Mouse (Mus musculus): ENCODE measurements around the gene Cd8b1. TPM values are rescaled to one million over a fixed set of nuclear protein-coding genes. Genes with fewer than 3 reads are reported as not detected.
"Not testable (repeated sequence)": the region's sequence is repeated elsewhere in the genome, so short reads cannot be mapped to it uniquely, and the experiment has no call there.

The Cd8b1 gene
- polyA plus RNA-seq (2012; ENCODE audit: insufficient read depth, insufficient read length, missing spikeins), result 0.75 TPM in 1 of 2 replicates, not detected in the other

GRCm38 (mm10) chr6:71322491-71322921, at the start of gene Cd8b1:
TSS of gene Cd8b1 (plus strand) at chr6:71322788.
- H3K4me1 ChIP-seq (ENCODE audit: control insufficient read depth, insufficient read depth, insufficient read length, low read length), result no peaks in the 10 kb centered on the region
- no peak within 1 kb of the TSS for H3K27ac ChIP-seq (replicated peaks; ENCODE audit: low read depth, low read length)
- no peak within 1 kb of the TSS for H3K4me3 ChIP-seq (ENCODE audit: insufficient read depth, low read depth, low read length)

GRCm38 (mm10) chr6:71273715-71274114, 48.9 kb upstream of the Cd8b1 start:
- no peak overlapping the region for H3K27ac ChIP-seq (replicated peaks; ENCODE audit: low read depth, low read length)

GRCm38 (mm10) chr6:71274621-71275020, 48.0 kb upstream of the Cd8b1 start:
- Histone ChIP-seq H3K27ac (replicated peaks; ENCODE audit: low read depth, low read length) (no peak overlapping the region), H3K4me3 (ENCODE audit: insufficient read depth, low read depth, low read length) (no peak overlapping the region), H3K4me1 (ENCODE audit: control insufficient read depth, insufficient read depth, insufficient read length, low read length) (peaks cover 11% of the 10 kb centered on the region; the same call in 1 of the 2 replicates)

More at GRCm38 (mm10) chr6:71273715-71274114, 48.9 kb upstream of the Cd8b1 start:
- no peak overlapping the region for H3K4me3 ChIP-seq (ENCODE audit: insufficient read depth, low read depth, low read length)
- H3K4me1 ChIP-seq (ENCODE audit: control insufficient read depth, insufficient read depth, insufficient read length, low read length), result peaks cover 11% of the 10 kb centered on the region; the same call in 1 of the 2 replicates

GRCm38 (mm10) chr6:71279418-71279817, 43.2 kb upstream of the Cd8b1 start:
- no peak overlapping the region for H3K4me3 ChIP-seq (ENCODE audit: insufficient read depth, low read depth, low read length)
- no peak overlapping the region for H3K27ac ChIP-seq (replicated peaks; ENCODE audit: low read depth, low read length)
- H3K4me1 ChIP-seq (ENCODE audit: control insufficient read depth, insufficient read depth, insufficient read length, low read length), result peaks cover 2% of the 10 kb centered on the region; the same call in 1 of the 2 replicates

GRCm38 (mm10) chr6:71293509-71293908, 29.1 kb upstream of the Cd8b1 start:
- Histone ChIP-seq H3K4me1 (ENCODE audit: control insufficient read depth, insufficient read depth, insufficient read length, low read length) (no peaks in the 10 kb centered on the region), H3K27ac (replicated peaks; ENCODE audit: low read depth, low read length) (no peak overlapping the region)

GRCm38 (mm10) chr6:71295303-71295702, 27.3 kb upstream of the Cd8b1 start:
- Histone ChIP-seq H3K27ac (replicated peaks; ENCODE audit: low read depth, low read length) (no peak overlapping the region), H3K4me3 (ENCODE audit: insufficient read depth, low read depth, low read length) (no peak overlapping the region), H3K4me1 (ENCODE audit: control insufficient read depth, insufficient read depth, insufficient read length, low read length) (no peaks in the 10 kb centered on the region)

More at GRCm38 (mm10) chr6:71293509-71293908, 29.1 kb upstream of the Cd8b1 start:
- H3K4me3 ChIP-seq (ENCODE audit: insufficient read depth, low read depth, low read length), result no peak overlapping the region

- H3K27ac ChIP-seq (replicated peaks; ENCODE audit: low read depth, low read length), result no peak overlapping the region
- H3K4me1 ChIP-seq (ENCODE audit: control insufficient read depth, insufficient read depth, insufficient read length, low read length), result no peaks in the 10 kb centered on the region
- H3K4me3 ChIP-seq (ENCODE audit: insufficient read depth, low read depth, low read length), result no peak overlapping the region
Observed at GRCm38 (mm10) chr6:71298051-71298450, 24.5 kb upstream of the Cd8b1 start.

- no peak overlapping the region for H3K4me3 ChIP-seq (ENCODE audit: insufficient read depth, low read depth, low read length)
- H3K27ac ChIP-seq (replicated peaks; ENCODE audit: low read depth, low read length), result no peak overlapping the region
- H3K4me1 ChIP-seq (ENCODE audit: control insufficient read depth, insufficient read depth, insufficient read length, low read length), result no peaks in the 10 kb centered on the region
Observed at GRCm38 (mm10) chr6:71298751-71299150, 23.8 kb upstream of the Cd8b1 start.

- Histone ChIP-seq H3K4me1 (ENCODE audit: control insufficient read depth, insufficient read depth, insufficient read length, low read length) (no peaks in the 10 kb centered on the region), H3K4me3 (ENCODE audit: insufficient read depth, low read depth, low read length) (no peak overlapping the region), H3K27ac (replicated peaks; ENCODE audit: low read depth, low read length) (no peak overlapping the region)
Observed at GRCm38 (mm10) chr6:71302097-71302731, 20.4 kb upstream of the Cd8b1 start.

GRCm38 (mm10) chr6:71307486-71307885, 15.1 kb upstream of the Cd8b1 start:
- Histone ChIP-seq H3K4me1 (ENCODE audit: control insufficient read depth, insufficient read depth, insufficient read length, low read length) (no peaks in the 10 kb centered on the region), H3K4me3 (ENCODE audit: insufficient read depth, low read depth, low read length) (no peak overlapping the region), H3K27ac (replicated peaks; ENCODE audit: low read depth, low read length) (no peak overlapping the region)

GRCm38 (mm10) chr6:71321826-71322283, 733 bp upstream of the Cd8b1 start, which contains the start of gene Smyd1:
TSS of gene Smyd1 (minus strand) at chr6:71322233.
- H3K4me3 ChIP-seq (ENCODE audit: insufficient read depth, low read depth, low read length), result no peak within 1 kb of the TSS
- no peak within 1 kb of the TSS for H3K27ac ChIP-seq (replicated peaks; ENCODE audit: low read depth, low read length)
- H3K4me1 ChIP-seq (ENCODE audit: control insufficient read depth, insufficient read depth, insufficient read length, low read length), result no peaks in the 10 kb centered on the region

- Histone ChIP-seq H3K27ac (replicated peaks; ENCODE audit: low read depth, low read length) (no peak overlapping the region), H3K4me3 (ENCODE audit: insufficient read depth, low read depth, low read length) (no peak overlapping the region), H3K4me1 (ENCODE audit: control insufficient read depth, insufficient read depth, insufficient read length, low read length) (no peaks in the 10 kb centered on the region)
Observed at GRCm38 (mm10) chr6:71324816-71325215, 2.2 kb downstream of the Cd8b1 start.

GRCm38 (mm10) chr6:71329881-71330280, 7.3 kb downstream of the Cd8b1 start:
- Histone ChIP-seq H3K27ac (replicated peaks; ENCODE audit: low read depth, low read length) (no peak overlapping the region), H3K4me3 (ENCODE audit: insufficient read depth, low read depth, low read length) (no peak overlapping the region), H3K4me1 (ENCODE audit: control insufficient read depth, insufficient read depth, insufficient read length, low read length) (no peaks in the 10 kb centered on the region)

- no peak overlapping the region for H3K27ac ChIP-seq (replicated peaks; ENCODE audit: low read depth, low read length)
- no peaks in the 10 kb centered on the region for H3K4me1 ChIP-seq (ENCODE audit: control insufficient read depth, insufficient read depth, insufficient read length, low read length)
Observed at GRCm38 (mm10) chr6:71330486-71330885, 7.9 kb downstream of the Cd8b1 start.

GRCm38 (mm10) chr6:71331491-71331890, 8.9 kb downstream of the Cd8b1 start:
- H3K4me1 ChIP-seq (ENCODE audit: control insufficient read depth, insufficient read depth, insufficient read length, low read length); H3K4me3 ChIP-seq (ENCODE audit: insufficient read depth, low read depth, low read length); H3K27ac ChIP-seq (replicated peaks; ENCODE audit: low read depth, low read length): not testable (repeated sequence)

More at GRCm38 (mm10) chr6:71330486-71330885, 7.9 kb downstream of the Cd8b1 start:
- H3K4me3 ChIP-seq (ENCODE audit: insufficient read depth, low read depth, low read length), result no peak overlapping the region
